In the genomic region with DNA sequence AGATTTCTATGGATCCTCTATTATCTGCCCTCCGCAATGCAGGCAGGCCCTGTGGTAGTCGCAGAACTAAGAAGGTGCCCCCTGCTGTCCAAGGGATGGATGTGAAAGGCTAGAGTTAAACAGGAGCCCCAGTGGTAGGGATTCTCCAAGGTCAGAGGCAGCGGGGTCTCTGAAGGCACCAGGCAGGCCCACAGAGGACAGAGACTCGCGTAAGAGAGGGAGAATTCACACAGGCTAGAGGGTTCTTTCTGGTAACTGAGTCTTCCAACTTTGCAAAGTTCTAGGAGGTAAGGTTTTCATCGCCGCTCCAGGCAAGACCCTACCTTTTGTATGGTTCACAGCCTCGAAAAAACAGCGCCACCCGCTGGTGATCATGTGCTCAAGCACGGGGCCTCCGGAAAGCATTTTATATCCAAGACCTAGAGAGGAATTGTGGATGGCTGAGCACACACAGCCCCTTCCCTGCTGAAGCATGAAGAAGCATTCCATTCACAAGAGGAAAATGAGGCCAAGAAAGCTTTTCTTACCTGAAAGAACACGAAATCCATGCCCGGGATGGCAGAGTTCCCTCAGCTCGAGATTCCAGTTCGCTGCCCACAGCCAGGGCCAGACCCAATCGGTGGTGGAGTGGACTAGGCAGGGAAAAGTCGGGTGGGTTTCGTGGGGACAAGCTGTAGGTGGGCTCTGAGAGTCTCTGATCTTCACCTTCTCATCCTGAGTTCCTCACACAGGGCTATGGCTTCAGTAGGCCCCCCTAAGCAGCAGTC, we compare ENCODE assay signal across 8 mouse cellular contexts.
DNase-seq lines count a peak whose midpoint lies in the region; ATAC-seq and TF ChIP-seq lines count a peak whose summit lies in the region.

No protein-coding gene starts in this region.

- H3K27ac ChIP-seq in midbrain, postnatal 0 days (ENCODE audit: low read depth, low read length): no peak overlapping the region

- peak; percentile 6 for DNase-seq in cerebellum, adult 8-10 months
- DNase-seq in cerebellum, adult 11-12 months: no peak
- DNase-seq in urinary bladder, postnatal 25 days (ENCODE audit: low spot score): peak; percentile 49
- DNase-seq in urinary bladder, postnatal 10 days (ENCODE audit: low spot score): no peak
- peak; percentile 17 to 20 for DNase-seq in frontal cortex, postnatal 25 days (ENCODE audit: low spot score in 2 of 2)
- peak; percentile 35 to 45 for DNase-seq in kidney, postnatal 25 days
- peak; percentile 78 for DNase-seq in midbrain, postnatal 0 days (ENCODE audit: low spot score)
- DNase-seq in T-cell, adult 2 months (ENCODE audit: low spot score): no peak

- ATAC-seq in midbrain, postnatal 0 days (ENCODE audit: low FRiP score): peak; percentile 42; the same call in 1 of the 2 replicates

- H3K27me3 ChIP-seq in midbrain, postnatal 0 days (ENCODE audit: insufficient read depth, low read length): no peaks in the 10 kb centered on the region

- H3K9me3 ChIP-seq in midbrain, postnatal 0 days (ENCODE audit: low read length): no peaks in the 10 kb centered on the region

- no peak overlapping the region for H3K9ac ChIP-seq in midbrain, postnatal 0 days (replicated peaks; ENCODE audit: low read length, poor library complexity, severe bottlenecking)

- H3K36me3 ChIP-seq in midbrain, postnatal 0 days (ENCODE audit: insufficient read depth, low read length): no peaks in the 10 kb centered on the region

- TF ChIP-seq CTCF in midbrain, postnatal 0 days (IDR thresholded peaks at IDR 0.05): peak; percentile 67

- peaks cover 6% of the 10 kb centered on the region for H3K4me1 ChIP-seq in midbrain, postnatal 0 days (ENCODE audit: insufficient read depth, low read length)

- WGBS in midbrain, postnatal 0 days: 14% methylated on average over 19 of the region's 19 CpGs

- no peak overlapping the region for H3K4me3 ChIP-seq in midbrain, postnatal 0 days (ENCODE audit: low read depth, low read length)

- H3K4me2 ChIP-seq in midbrain, postnatal 0 days (ENCODE audit: low read depth, low read length, poor library complexity, severe bottlenecking): 0 out of 2 replicates have a peak overlapping the region, but pooled peaks have one; percentile 1

Comparison
In these comparisons a context has a peak if more than half of its experiments do, and no peak if none do; other contexts are left out.
1. DNase-seq: peak in cerebellum, adult 8-10 months (single experiment), urinary bladder, postnatal 25 days (single experiment), frontal cortex, postnatal 25 days (2 of 2), kidney, postnatal 25 days (2 of 2) and midbrain, postnatal 0 days (single experiment); none in cerebellum, adult 11-12 months (single experiment), urinary bladder, postnatal 10 days (single experiment) and T-cell, adult 2 months (single experiment).